Mouse (Mus musculus) intestine, embryonic 15.5 days (tissue): ENCODE data around the gene Bcl7c. TPM values are rescaled to one million over a fixed set of nuclear protein-coding genes. Genes with fewer than 3 reads are reported as not detected.

Experiments used
- ATAC-seq: fragments of 200-750 bp; cut with Nextera tagmentation; 2 replicates; pipeline ENCODE4 v1.8.0; 2017; ENCODE audit warnings: moderate TSS enrichment, moderate library complexity
- H3K27ac ChIP-seq: fragments of 300-500 bp; sonication (generic); 2 replicates; pipeline ENCODE4 v1.5.1; 2015; ENCODE audit warnings: mild to moderate bottlenecking, inconsistent platforms
- H3K27me3 ChIP-seq: fragments of 300-500 bp; sonication (generic); replicated peaks from 2 replicates; pipeline ENCODE4 v1.6.1; 2015; ENCODE audit warnings: inconsistent platforms
- H3K36me3 ChIP-seq: fragments of 300-500 bp; sonication (generic); 2 replicates; pipeline ENCODE4 v1.6.1; 2015; ENCODE audit warnings: inconsistent platforms
- H3K4me1 ChIP-seq: fragments of 300-500 bp; sonication (generic); replicated peaks from 2 replicates; pipeline ENCODE4 v1.6.1; 2015; ENCODE audit warnings: inconsistent platforms
- H3K4me2 ChIP-seq: fragments of 300-500 bp; sonication (generic); replicated peaks from 2 replicates; pipeline ENCODE4 v1.6.1; 2015; ENCODE audit warnings: mild to moderate bottlenecking, inconsistent platforms
- H3K4me3 ChIP-seq: fragments of 300-500 bp; sonication (generic); replicated peaks from 2 replicates; pipeline ENCODE4 v1.5.1; 2015; ENCODE audit warnings: inconsistent platforms
- H3K9ac ChIP-seq: fragments of 300-500 bp; sonication (generic); 2 replicates; pipeline ENCODE4 v1.6.1; 2015; ENCODE audit warnings: inconsistent platforms
- H3K9me3 ChIP-seq: fragments of 300-500 bp; sonication (generic); 2 replicates; pipeline ENCODE4 v1.6.1; 2016; ENCODE audit warnings: inconsistent platforms
- WGBS: fragments of 180-500 bp; shearing (Covaris S2); methylation state at CpG from one replicate; pipeline ENCODE4 v1.1.7; 2015; 5-methylcytosine and 5-hydroxymethylcytosine counted together
- polyA plus RNA-seq: library from polyadenylated mRNA; unstranded; fragments of >200 nt; fragmentation: Nextera tagmentation; extraction: Ambion mirVana; gene quantifications from 2 replicates; pipeline ENCODE4 v1.2.1, GENCODE M21; 2015

The Bcl7c gene
- 48.1 and 52.8 TPM in 2 replicates for polyA plus RNA-seq

- peak within 1 kb of the TSS; percentile 83 for H3K4me2 ChIP-seq
- H3K4me1 ChIP-seq = peaks cover 33% of the 10 kb centered on the region
- H3K9me3 ChIP-seq = no peaks in the 10 kb centered on the region
- ATAC-seq = peak; percentile 91
- H3K4me3 ChIP-seq = peak within 1 kb of the TSS; percentile 67
- H3K36me3 ChIP-seq = peaks cover 7% of the 10 kb centered on the region; the same call in 1 of the 2 replicates
- under 1% methylated on average over 88 of the region's 90 CpGs for WGBS
- H3K27ac ChIP-seq = peak within 1 kb of the TSS; percentile 98
- peak within 1 kb of the TSS; percentile 74 for H3K9ac ChIP-seq
- no peaks in the 10 kb centered on the region for H3K27me3 ChIP-seq
These were observed at the start of gene Bcl7c for GRCm38 (mm10) chr7:127708207-127709078. Gene Bcl7c (minus strand): TSS chr7:127708933.

DNA sequence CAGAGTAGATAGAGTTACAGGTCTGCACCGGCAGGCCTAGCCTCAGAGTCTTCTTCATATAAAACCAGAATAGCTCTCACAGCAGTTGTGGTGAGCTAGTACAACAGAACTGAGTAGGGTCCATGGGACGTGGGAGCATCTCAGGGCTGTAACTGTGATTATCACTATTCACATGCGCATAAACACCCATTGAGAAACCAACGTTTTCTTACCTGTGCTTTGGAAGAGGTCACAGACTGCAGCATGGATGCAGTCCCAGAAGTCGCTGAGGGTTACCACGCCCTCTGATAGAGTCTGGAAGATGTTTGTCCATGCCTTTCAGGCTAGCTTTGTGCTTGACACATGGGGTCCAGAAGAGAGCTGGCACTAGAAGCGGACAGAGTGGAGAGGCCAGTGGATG lies 45.0 kb upstream of the Bcl7c start:
- Histone ChIP-seq H3K27ac (no peak overlapping the region), H3K4me1 (no peaks in the 10 kb centered on the region), H3K4me3 (no peak overlapping the region), H3K9ac (no peak overlapping the region), H3K27me3 (no peaks in the 10 kb centered on the region), H3K4me2 (no peak overlapping the region), H3K9me3 (no peaks in the 10 kb centered on the region), H3K36me3 (peaks cover 53% of the 10 kb centered on the region)
- WGBS = 79% methylated on average over 7 of the region's 7 CpGs
- no peak for ATAC-seq

GRCm38 (mm10) chr7:127753158-127753557 lies 44.4 kb upstream of the Bcl7c start:
- 65% methylated on average over 5 of the region's 5 CpGs for WGBS

DNA sequence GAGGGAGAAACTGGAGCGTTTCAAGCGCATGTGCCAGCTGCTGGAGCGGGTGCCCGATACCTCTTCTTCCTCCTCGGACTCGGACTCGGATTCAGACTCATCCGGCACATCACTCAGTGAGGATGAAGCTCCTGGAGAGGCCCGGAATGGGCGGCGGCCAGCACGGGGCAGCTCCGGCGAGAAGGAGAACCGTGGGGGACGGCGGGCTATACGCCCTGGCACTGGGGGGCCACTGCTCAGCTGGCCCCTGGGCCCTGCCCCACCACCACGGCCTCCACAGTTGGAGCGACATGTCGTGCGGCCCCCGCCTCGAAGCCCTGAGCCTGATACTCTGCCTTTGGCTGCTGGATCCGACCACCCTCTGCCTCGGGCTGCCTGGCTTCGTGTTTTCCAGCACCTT lies 43.3 kb upstream of the Bcl7c start:
- Histone ChIP-seq H3K4me1 (peaks cover 13% of the 10 kb centered on the region), H3K9me3 (no peaks in the 10 kb centered on the region), H3K4me2 (no peak overlapping the region), H3K36me3 (peaks cover 53% of the 10 kb centered on the region), H3K27me3 (no peaks in the 10 kb centered on the region), H3K27ac (no peak overlapping the region), H3K9ac (no peak overlapping the region), H3K4me3 (no peak overlapping the region)
- ATAC-seq = no peak
- WGBS = 97% methylated on average over 27 of the region's 27 CpGs

More at GRCm38 (mm10) chr7:127753158-127753557, 44.4 kb upstream of the Bcl7c start:
- Histone ChIP-seq H3K27me3 (no peaks in the 10 kb centered on the region), H3K4me2 (no peak overlapping the region), H3K9me3 (no peaks in the 10 kb centered on the region), H3K4me1 (peaks cover 2% of the 10 kb centered on the region; the same call in 1 of the 2 replicates), H3K27ac (no peak overlapping the region), H3K4me3 (no peak overlapping the region), H3K36me3 (peaks cover 56% of the 10 kb centered on the region), H3K9ac (no peak overlapping the region)
- no peak for ATAC-seq

DNA sequence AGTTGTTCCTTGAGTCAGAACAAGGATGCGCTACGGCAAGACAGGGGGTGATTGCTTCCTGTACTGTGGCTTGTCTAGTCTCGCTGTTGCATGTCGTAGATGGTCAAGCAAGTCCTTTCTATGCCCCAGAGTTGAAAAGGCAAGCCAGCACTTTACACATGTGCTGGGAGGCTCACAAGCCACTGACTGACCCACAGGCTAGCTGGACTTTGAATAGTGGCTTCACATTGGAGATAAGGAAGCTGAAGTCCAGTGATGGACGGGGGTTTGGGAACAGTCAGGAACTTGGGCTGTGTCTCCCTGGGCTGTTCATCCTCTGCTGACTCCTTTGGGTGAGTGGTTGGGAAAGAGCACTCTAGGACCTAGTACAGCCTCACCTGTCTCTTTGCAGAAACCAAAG lies 42.9 kb upstream of the Bcl7c start:
- H3K36me3 ChIP-seq = peaks cover 49% of the 10 kb centered on the region
- no peak for ATAC-seq
- WGBS = 91% methylated on average over 5 of the region's 5 CpGs
- H3K27ac ChIP-seq = no peak overlapping the region
- no peak overlapping the region for H3K4me2 ChIP-seq
- H3K4me1 ChIP-seq = peaks cover 13% of the 10 kb centered on the region
- no peak overlapping the region for H3K9ac ChIP-seq
- no peak overlapping the region for H3K4me3 ChIP-seq
- no peaks in the 10 kb centered on the region for H3K9me3 ChIP-seq
- H3K27me3 ChIP-seq = no peaks in the 10 kb centered on the region

- no peak overlapping the region for H3K27ac ChIP-seq
- H3K27me3 ChIP-seq = no peaks in the 10 kb centered on the region
- H3K4me2 ChIP-seq = no peak overlapping the region
- H3K4me1 ChIP-seq = peaks cover 13% of the 10 kb centered on the region
- no peak for ATAC-seq
- no peak overlapping the region for H3K9ac ChIP-seq
- no peaks in the 10 kb centered on the region for H3K9me3 ChIP-seq
- 84% methylated on average over 19 of the region's 19 CpGs for WGBS
- no peak overlapping the region for H3K4me3 ChIP-seq
- peaks cover 49% of the 10 kb centered on the region for H3K36me3 ChIP-seq
These were observed 41.7 kb upstream of the Bcl7c start for GRCm38 (mm10) chr7:127750131-127751127.

- H3K9ac ChIP-seq = no peak overlapping the region
- no peak for ATAC-seq
- H3K4me1 ChIP-seq = peaks cover 19% of the 10 kb centered on the region
- H3K27me3 ChIP-seq = no peaks in the 10 kb centered on the region
- no peaks in the 10 kb centered on the region for H3K9me3 ChIP-seq
- H3K36me3 ChIP-seq = peaks cover 43% of the 10 kb centered on the region
- peak overlapping the region; percentile 86 for H3K4me2 ChIP-seq
- H3K4me3 ChIP-seq = peak overlapping the region; percentile 88; the same call in 1 of the 2 replicates
- WGBS = 93% methylated on average over 28 of the region's 28 CpGs
- H3K27ac ChIP-seq = no peak overlapping the region
These were observed 39.5 kb upstream of the Bcl7c start for GRCm38 (mm10) chr7:127748235-127748560.

DNA sequence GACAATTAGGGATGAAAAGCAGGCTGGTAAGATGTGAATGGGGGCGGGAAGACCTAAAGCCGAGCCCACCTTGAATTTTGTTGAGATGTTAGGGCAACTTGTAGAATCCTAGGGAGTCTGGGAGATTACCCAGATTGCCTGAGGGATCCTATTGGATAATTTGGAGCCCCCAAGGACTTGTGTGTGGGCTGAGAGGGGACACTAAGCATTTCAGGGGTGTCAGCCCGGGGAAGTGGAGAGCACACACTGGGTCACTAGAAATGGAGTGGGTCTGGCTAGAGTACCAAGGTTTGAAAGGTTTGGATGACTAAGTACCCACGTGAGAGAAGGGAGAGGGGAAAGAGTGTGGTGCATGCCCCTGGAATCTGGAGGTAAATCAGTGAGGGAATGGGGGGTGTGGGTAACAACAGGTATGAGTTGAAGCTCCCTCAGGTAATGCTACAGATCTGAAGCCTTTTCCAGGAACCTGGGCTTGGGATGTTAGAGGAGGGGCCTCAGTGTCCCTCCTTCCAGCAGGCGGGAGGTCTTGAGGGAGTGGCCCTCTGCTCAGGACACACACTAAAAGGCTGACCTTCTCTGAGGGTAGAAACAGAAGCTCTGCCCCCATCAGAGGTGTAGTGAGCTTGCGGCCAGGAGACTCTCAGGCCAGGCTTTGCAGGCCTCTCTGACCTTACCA lies 39.0 kb upstream of the Bcl7c start:
- Histone ChIP-seq H3K4me3 (peak overlapping the region; percentile 88), H3K9me3 (no peaks in the 10 kb centered on the region), H3K9ac (peak overlapping the region; percentile 75), H3K27me3 (no peaks in the 10 kb centered on the region), H3K4me1 (peaks cover 19% of the 10 kb centered on the region), H3K36me3 (peaks cover 38% of the 10 kb centered on the region), H3K27ac (peak overlapping the region; percentile 90), H3K4me2 (peak overlapping the region; percentile 86)
- 34% methylated on average over 6 of the region's 6 CpGs for whole genome bisulfite sequencing
- ATAC-seq = no peak

- Histone ChIP-seq H3K9ac (peak overlapping the region; percentile 75), H3K9me3 (no peaks in the 10 kb centered on the region), H3K4me1 (peaks cover 19% of the 10 kb centered on the region), H3K36me3 (peaks cover 33% of the 10 kb centered on the region), H3K27ac (peak overlapping the region; percentile 90), H3K4me3 (peak overlapping the region; percentile 88), H3K4me2 (peak overlapping the region; percentile 86), H3K27me3 (no peaks in the 10 kb centered on the region)
- peak; percentile 17 for ATAC-seq
- WGBS = under 1% methylated on average over 48 of the region's 62 CpGs
These were observed 38.1 kb upstream of the Bcl7c start for GRCm38 (mm10) chr7:127746494-127747491.

DNA sequence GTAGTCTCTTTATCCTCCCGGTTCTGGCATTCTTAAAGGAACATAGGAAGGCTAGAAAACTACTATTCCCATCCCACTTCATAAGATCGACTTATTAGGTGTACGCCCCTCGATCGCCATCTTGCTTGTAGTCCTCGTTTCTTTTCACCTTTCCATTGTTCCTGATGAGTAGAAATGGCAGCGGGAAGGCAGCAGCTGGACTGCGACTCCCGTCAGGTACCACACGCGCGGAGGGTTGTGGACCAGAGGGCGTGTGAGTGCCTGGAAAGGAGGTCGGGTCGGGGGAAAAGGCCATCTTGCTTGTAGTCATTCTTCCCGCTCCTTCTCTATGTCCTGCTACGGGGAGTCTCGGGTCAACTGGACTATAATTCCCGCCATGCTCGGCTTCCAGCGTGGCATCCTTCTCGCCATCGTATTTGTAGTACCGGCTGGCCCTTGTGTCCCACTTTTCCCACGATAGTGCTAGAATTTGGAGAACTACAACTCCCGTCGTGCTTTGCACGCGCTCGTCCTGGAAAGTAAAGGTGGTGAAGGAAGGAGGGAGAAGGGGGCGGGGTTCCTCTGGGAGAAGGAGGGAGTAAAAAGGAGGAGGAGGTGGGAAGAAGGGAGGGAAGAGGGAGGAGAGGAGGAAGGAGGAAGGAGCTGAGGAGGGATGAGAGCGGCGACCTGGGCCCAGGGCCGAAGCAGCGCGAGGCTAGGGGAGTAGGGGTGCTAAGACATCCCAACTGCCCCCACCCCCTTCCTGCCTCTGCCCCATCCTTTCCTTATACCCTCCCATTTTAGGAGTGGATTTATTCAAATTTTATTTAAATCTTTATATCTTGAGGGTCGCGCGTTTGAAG lies 37.1 kb upstream of the Bcl7c start:
- Histone ChIP-seq H3K9ac (peak overlapping the region; percentile 75), H3K27ac (peak overlapping the region; percentile 90), H3K4me3 (peak overlapping the region; percentile 88), H3K9me3 (no peaks in the 10 kb centered on the region), H3K4me2 (peak overlapping the region; percentile 86), H3K27me3 (no peaks in the 10 kb centered on the region), H3K36me3 (peaks cover 24% of the 10 kb centered on the region), H3K4me1 (peaks cover 19% of the 10 kb centered on the region)
- under 1% methylated on average over 39 of the region's 39 CpGs for WGBS
- peak; percentile 86 for ATAC-seq
